Mouse (Mus musculus): ENCODE results near the gene Phf5a. TPM values are rescaled to one million over a fixed set of nuclear protein-coding genes. Genes with fewer than 3 reads are reported as not detected.
A peak's percentile ranks its signal among the peaks of the same experiment; 100 is the strongest.

The Phf5a gene
- total RNA-seq, 1 experiment = 157 TPM

- peaks cover 16% of the 10 kb centered on the region for H3K36me3 ChIP-seq (ENCODE audit: control insufficient read depth, insufficient read depth, low read length, poor library complexity, severe bottlenecking)
- no peak overlapping the region for H3K9ac ChIP-seq (ENCODE audit: insufficient read depth, low read depth, low read length, poor library complexity, severe bottlenecking)
Measured at GRCm38 (mm10) chr15:81891140-81891802, 19.6 kb upstream of the Phf5a start.

GRCm38 (mm10) chr15:81889175-81889574 is 17.5 kb upstream of the Phf5a start:
- Histone ChIP-seq H3K9me3 (ENCODE audit: control insufficient read depth, insufficient read depth, low read depth, low read length) (no peaks in the 10 kb centered on the region), H3K9ac (ENCODE audit: insufficient read depth, low read depth, low read length, poor library complexity, severe bottlenecking) (no peak overlapping the region), H3K4me3 (ENCODE audit: insufficient read depth in 1 of 2, low read depth in 1 of 2, low read length in 2 of 2, poor library complexity in 1 of 2, severe bottlenecking in 1 of 2) (no peak overlapping the region), H3K27ac (ENCODE audit: insufficient read depth, low read depth, low read length, poor library complexity, severe bottlenecking) (no peak overlapping the region; the same call in 1 of the 2 replicates), H3K36me3 (ENCODE audit: control insufficient read depth, insufficient read depth, low read length, poor library complexity, severe bottlenecking) (peaks cover 6% of the 10 kb centered on the region), H3K4me1 (ENCODE audit: control insufficient read depth in 2 of 2, insufficient read depth in 2 of 2, low read length in 2 of 2, poor library complexity in 1 of 2) (peaks cover 5 to 11% of the 10 kb centered on the region in 2 experiments)
- TF ChIP-seq ZC3H11A (IDR thresholded peaks at IDR 0.05; ENCODE audit: borderline replicate concordance, low read depth, low read length) (no peak), HCFC1 (IDR thresholded peaks at IDR 0.05; ENCODE audit: borderline replicate concordance, insufficient read depth, low read length) (no peak), CHD2 (IDR thresholded peaks at IDR 0.05; ENCODE audit: low read depth, low read length) (no peak), MAFK (IDR thresholded peaks at IDR 0.05; ENCODE audit: insufficient read depth, low read depth, low read length) (no peak), ZNF384 (IDR thresholded peaks at IDR 0.05; ENCODE audit: low read depth, low read length) (no peak)
- DNase-seq (ENCODE audit: low read depth, low spot score) = no peak
- in situ Hi-C loops (cut with MboI; ENCODE audit: low sequenced_read_pairs in 2 of 2, unreplicated experiment in 2 of 2) = no loop called here

More at GRCm38 (mm10) chr15:81891140-81891802, 19.6 kb upstream of the Phf5a start:
- Histone ChIP-seq H3K4me1 (ENCODE audit: control insufficient read depth in 2 of 2, insufficient read depth in 2 of 2, low read length in 2 of 2, poor library complexity in 1 of 2) (peaks cover 8 to 11% of the 10 kb centered on the region in 2 experiments), H3K4me3 (ENCODE audit: insufficient read depth in 1 of 2, low read depth in 1 of 2, low read length in 2 of 2, poor library complexity in 1 of 2, severe bottlenecking in 1 of 2) (no peak overlapping the region), H3K9me3 (ENCODE audit: control insufficient read depth, insufficient read depth, low read depth, low read length) (no peaks in the 10 kb centered on the region), H3K27ac (ENCODE audit: insufficient read depth, low read depth, low read length, poor library complexity, severe bottlenecking) (peak overlapping the region; percentile 59; the same call in 1 of the 2 replicates)
- TF ChIP-seq CHD2 (IDR thresholded peaks at IDR 0.05; ENCODE audit: low read depth, low read length) (no peak), MAFK (IDR thresholded peaks at IDR 0.05; ENCODE audit: insufficient read depth, low read depth, low read length) (no peak), HCFC1 (IDR thresholded peaks at IDR 0.05; ENCODE audit: borderline replicate concordance, insufficient read depth, low read length) (no peak), ZC3H11A (IDR thresholded peaks at IDR 0.05; ENCODE audit: borderline replicate concordance, low read depth, low read length) (no peak), ZNF384 (IDR thresholded peaks at IDR 0.05; ENCODE audit: low read depth, low read length) (no peak; the same call in 1 of the 2 replicates)
- in situ Hi-C loops (cut with MboI; ENCODE audit: low sequenced_read_pairs in 2 of 2, unreplicated experiment in 2 of 2) = no loop called here
- DNase-seq (ENCODE audit: low read depth, low spot score) = no peak

GRCm38 (mm10) chr15:81886795-81887550 is 15.3 kb upstream of the Phf5a start:
- Histone ChIP-seq H3K36me3 (ENCODE audit: control insufficient read depth, insufficient read depth, low read length, poor library complexity, severe bottlenecking) (peaks cover 2% of the 10 kb centered on the region), H3K4me1 (ENCODE audit: control insufficient read depth in 2 of 2, insufficient read depth in 2 of 2, low read length in 2 of 2, poor library complexity in 1 of 2) (peaks cover 3 to 6% of the 10 kb centered on the region in 2 experiments), H3K9ac (ENCODE audit: insufficient read depth, low read depth, low read length, poor library complexity, severe bottlenecking) (no peak overlapping the region), H3K9me3 (ENCODE audit: control insufficient read depth, insufficient read depth, low read depth, low read length) (no peaks in the 10 kb centered on the region), H3K27ac (ENCODE audit: insufficient read depth, low read depth, low read length, poor library complexity, severe bottlenecking) (no peak overlapping the region), H3K4me3 (ENCODE audit: insufficient read depth in 1 of 2, low read depth in 1 of 2, low read length in 2 of 2, poor library complexity in 1 of 2, severe bottlenecking in 1 of 2) (no peak overlapping the region)
- in situ Hi-C loops (cut with MboI; ENCODE audit: low sequenced_read_pairs in 2 of 2, unreplicated experiment in 2 of 2) = no loop called here
- TF ChIP-seq HCFC1 (IDR thresholded peaks at IDR 0.05; ENCODE audit: borderline replicate concordance, insufficient read depth, low read length) = no peak
- TF ChIP-seq MAFK (IDR thresholded peaks at IDR 0.05; ENCODE audit: insufficient read depth, low read depth, low read length) = no peak
- no peak for TF ChIP-seq CHD2 (IDR thresholded peaks at IDR 0.05; ENCODE audit: low read depth, low read length)
- TF ChIP-seq ZC3H11A (IDR thresholded peaks at IDR 0.05; ENCODE audit: borderline replicate concordance, low read depth, low read length) = no peak
- TF ChIP-seq ZNF384 (IDR thresholded peaks at IDR 0.05; ENCODE audit: low read depth, low read length) = no peak
- no peak for DNase-seq (ENCODE audit: low read depth, low spot score)

- Histone ChIP-seq H3K4me1 (ENCODE audit: control insufficient read depth in 2 of 2, insufficient read depth in 2 of 2, low read length in 2 of 2, poor library complexity in 1 of 2) (peaks cover 0 to 3% of the 10 kb centered on the region in 2 experiments; a peak in 2 of 4 replicates), H3K9ac (ENCODE audit: insufficient read depth, low read depth, low read length, poor library complexity, severe bottlenecking) (no peak overlapping the region), H3K27ac (ENCODE audit: insufficient read depth, low read depth, low read length, poor library complexity, severe bottlenecking) (no peak overlapping the region), H3K4me3 (ENCODE audit: insufficient read depth in 1 of 2, low read depth in 1 of 2, low read length in 2 of 2, poor library complexity in 1 of 2, severe bottlenecking in 1 of 2) (no peak overlapping the region), H3K9me3 (ENCODE audit: control insufficient read depth, insufficient read depth, low read depth, low read length) (no peaks in the 10 kb centered on the region), H3K36me3 (ENCODE audit: control insufficient read depth, insufficient read depth, low read length, poor library complexity, severe bottlenecking) (peaks cover 2% of the 10 kb centered on the region)
- TF ChIP-seq CHD2 (IDR thresholded peaks at IDR 0.05; ENCODE audit: low read depth, low read length) (no peak), ZNF384 (IDR thresholded peaks at IDR 0.05; ENCODE audit: low read depth, low read length) (no peak), ZC3H11A (IDR thresholded peaks at IDR 0.05; ENCODE audit: borderline replicate concordance, low read depth, low read length) (no peak), MAFK (IDR thresholded peaks at IDR 0.05; ENCODE audit: insufficient read depth, low read depth, low read length) (no peak), HCFC1 (IDR thresholded peaks at IDR 0.05; ENCODE audit: borderline replicate concordance, insufficient read depth, low read length) (no peak)
- in situ Hi-C loops (cut with MboI; ENCODE audit: low sequenced_read_pairs in 2 of 2, unreplicated experiment in 2 of 2) = no loop called here
- no peak for DNase-seq (ENCODE audit: low read depth, low spot score)
Measured at GRCm38 (mm10) chr15:81885418-81885934, 13.8 kb upstream of the Phf5a start.
